Comparison of ENCODE assay signal across 8 mouse cellular contexts in the genomic region with DNA sequence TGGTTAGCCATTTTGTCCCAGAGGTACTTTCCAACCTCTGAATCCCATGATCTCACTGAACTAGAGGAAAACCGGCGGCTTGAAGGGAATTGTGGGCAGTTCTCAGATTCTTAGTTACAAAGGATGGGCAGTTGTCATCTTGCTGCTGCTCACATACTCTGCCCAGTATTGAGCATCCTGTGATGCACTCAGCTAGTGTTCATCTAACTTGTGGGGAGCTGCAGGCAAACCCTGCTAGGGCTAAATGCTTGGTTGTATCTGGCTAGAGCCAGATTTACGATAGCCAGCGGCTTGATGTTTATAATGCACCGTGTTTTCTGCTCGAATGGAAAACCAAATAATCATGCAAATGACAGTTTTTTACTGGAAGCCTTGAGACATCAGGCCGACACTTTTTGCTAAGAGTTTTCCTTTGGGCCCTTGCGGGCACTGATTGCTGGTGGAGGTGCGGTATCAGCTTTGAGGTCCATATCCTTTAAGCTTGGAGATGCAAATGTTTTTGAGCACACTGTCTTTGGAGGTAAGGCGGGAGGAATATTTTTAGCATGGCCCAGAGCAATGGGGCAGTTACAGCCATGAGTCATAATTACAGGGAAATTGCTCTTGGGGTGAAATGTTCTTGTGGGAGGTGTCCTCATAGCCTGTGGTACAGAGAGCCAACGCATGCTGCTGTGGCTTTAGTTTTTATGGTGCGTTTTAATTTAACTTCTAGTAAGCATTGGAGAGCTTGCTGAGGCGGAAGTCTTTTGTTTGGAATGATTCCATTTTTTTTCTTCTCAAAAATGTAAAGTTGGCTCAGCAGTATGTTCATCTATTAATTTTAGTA. TPM values are rescaled to one million over a fixed set of nuclear protein-coding genes. Genes with fewer than 3 reads are reported as not detected.
DNase-seq lines count a peak whose midpoint lies in the region; ATAC-seq and TF ChIP-seq lines count a peak whose summit lies in the region.

No protein-coding gene starts in this region.

- H3K27ac ChIP-seq in heart, embryonic 11.5 days (ENCODE audit: low read depth, low read length) = no peak overlapping the region
- no peak overlapping the region for H3K27ac ChIP-seq in ES-Bruce4 (ENCODE audit: insufficient read depth, low read length)
- H3K27ac ChIP-seq in hindbrain, embryonic 10.5 days = peak overlapping the region; percentile 14
- no peak overlapping the region for H3K27ac ChIP-seq in midbrain, embryonic 13.5 days

- no peaks in the 10 kb centered on the region for H3K9me3 ChIP-seq in heart, embryonic 11.5 days (replicated peaks; ENCODE audit: control insufficient read depth, low read length)
- no peaks in the 10 kb centered on the region for H3K9me3 ChIP-seq in ES-Bruce4 (replicated peaks; ENCODE audit: control insufficient read depth, insufficient read depth, low read length, poor library complexity, severe bottlenecking)
- H3K9me3 ChIP-seq in hindbrain, embryonic 10.5 days = no peaks in the 10 kb centered on the region
- no peaks in the 10 kb centered on the region for H3K9me3 ChIP-seq in midbrain, embryonic 13.5 days

- H3K36me3 ChIP-seq in heart, embryonic 11.5 days (ENCODE audit: control insufficient read depth, insufficient read depth, low read length) = peaks cover 3% of the 10 kb centered on the region; the same call in 1 of the 2 replicates
- H3K36me3 ChIP-seq in ES-Bruce4 (ENCODE audit: control insufficient read depth, insufficient read depth, low read length, poor library complexity, severe bottlenecking) = peaks cover 12% of the 10 kb centered on the region; the same call in 1 of the 2 replicates
- peaks cover 24% of the 10 kb centered on the region for H3K36me3 ChIP-seq in hindbrain, embryonic 10.5 days
- H3K36me3 ChIP-seq in midbrain, embryonic 13.5 days = peaks cover 8% of the 10 kb centered on the region; the same call in 1 of the 2 replicates

- no peak for ATAC-seq in heart, embryonic 11.5 days (replicated peaks; ENCODE audit: insufficient number of reproducible peaks, low FRiP score, low TSS enrichment)
- ATAC-seq in midbrain, embryonic 13.5 days = no peak

- intact Hi-C loops in heart, postnatal 25 days (cut with DNase I) = loop anchor here (2.0 kb wide), 1 partner anchor 16 kb away; no protein-coding TSS in a partner anchor

- no peak for TF ChIP-seq CTCF in ES-Bruce4 (IDR thresholded peaks at IDR 0.05; ENCODE audit: low read depth, low read length)

- peak overlapping the region; percentile 84 for H3K4me2 ChIP-seq in heart, embryonic 11.5 days
- H3K4me2 ChIP-seq in midbrain, embryonic 13.5 days (replicated peaks) = peak overlapping the region; percentile 75

- H3K4me1 ChIP-seq in heart, embryonic 11.5 days (ENCODE audit: control insufficient read depth, insufficient read depth, low read length) = peaks cover 16% of the 10 kb centered on the region
- H3K4me1 ChIP-seq in ES-Bruce4 (ENCODE audit: control insufficient read depth, insufficient read depth, low read length) = no peaks in the 10 kb centered on the region
- H3K4me1 ChIP-seq in hindbrain, embryonic 10.5 days (replicated peaks) = peaks cover 45% of the 10 kb centered on the region
- H3K4me1 ChIP-seq in midbrain, embryonic 13.5 days (replicated peaks) = peaks cover 26% of the 10 kb centered on the region

- no peak overlapping the region; the same call in 1 of the 2 replicates for H3K9ac ChIP-seq in heart, embryonic 11.5 days (ENCODE audit: low read depth, low read length)
- peak overlapping the region; percentile 99; the same call in 1 of the 2 replicates for H3K9ac ChIP-seq in ES-Bruce4 (ENCODE audit: low read depth, poor library complexity, severe bottlenecking)
- peak overlapping the region; percentile 88 for H3K9ac ChIP-seq in midbrain, embryonic 13.5 days (replicated peaks)

- TF ChIP-seq POLR2A in ES-Bruce4 (IDR thresholded peaks at IDR 0.05; ENCODE audit: insufficient read depth, low read length) = no peak

- no peak for DNase-seq in heart, postnatal 25 days (ENCODE audit: low spot score)
- DNase-seq in hindbrain, embryonic 10.5 days (ENCODE audit: low spot score) = no peak
- no peak for DNase-seq in B cell, adult 2 months
- no peak for DNase-seq in left cerebral cortex, adult 18-20 months (ENCODE audit: low spot score in 2 of 2)
- no peak for DNase-seq in urinary bladder, postnatal 25 days (ENCODE audit: low spot score)

- WGBS in heart, embryonic 11.5 days (ENCODE audit: insufficient replicate concordance) = 70% methylated on average over 13 of the region's 13 CpGs
- WGBS in hindbrain, embryonic 10.5 days = 75% methylated on average over 13 of the region's 13 CpGs
- WGBS in midbrain, embryonic 13.5 days = 69% methylated on average over 13 of the region's 13 CpGs

- no peak for TF ChIP-seq EP300 in ES-Bruce4 (IDR thresholded peaks at IDR 0.05; ENCODE audit: insufficient read depth, low read depth, low read length)

- no peaks in the 10 kb centered on the region for H3K27me3 ChIP-seq in heart, embryonic 11.5 days (ENCODE audit: control insufficient read depth, insufficient read depth, low read length)
- no peaks in the 10 kb centered on the region for H3K27me3 ChIP-seq in ES-Bruce4 (ENCODE audit: control insufficient read depth, insufficient read depth, low read length, poor library complexity, severe bottlenecking)
- H3K27me3 ChIP-seq in hindbrain, embryonic 10.5 days (ENCODE audit: insufficient read depth, poor library complexity, severe bottlenecking) = no peaks in the 10 kb centered on the region
- no peaks in the 10 kb centered on the region for H3K27me3 ChIP-seq in midbrain, embryonic 13.5 days

- H3K4me3 ChIP-seq in heart, embryonic 11.5 days (ENCODE audit: low read depth, low read length) = peak overlapping the region; percentile 88
- H3K4me3 ChIP-seq in ES-Bruce4 (ENCODE audit: low read depth, low read length) = peak overlapping the region; percentile 57
- H3K4me3 ChIP-seq in hindbrain, embryonic 10.5 days = peak overlapping the region; percentile 88
- peak overlapping the region; percentile 92 for H3K4me3 ChIP-seq in midbrain, embryonic 13.5 days (replicated peaks)

RNA-seq across cellular contexts. Expression of a gene that starts 1.5 kb away (rescaled TPM):
- 9.9 and 11.5 TPM in 2 replicates for polyA plus RNA-seq in heart, embryonic 11.5 days (2014; fragmentation: Nextera tagmentation; extraction: Ambion mirVana)
- 10 to 100 TPM; 17.8 to 20.7 TPM for total RNA-seq in heart, postnatal 25 days (2021)
- 33.6 and 38.0 TPM in 2 replicates for polyA plus RNA-seq in ES-Bruce4 (2011; ENCODE audit: insufficient read depth, insufficient read length, low read depth, missing spikeins)
- 8.5 and 8.8 TPM in 2 replicates for polyA plus RNA-seq in hindbrain, embryonic 10.5 days (2016; fragmentation: Nextera tagmentation; extraction: Ambion mirVana)
- 5.7 and 7.2 TPM in 2 replicates for polyA plus RNA-seq in midbrain, embryonic 13.5 days (2015; fragmentation: Nextera tagmentation; extraction: Ambion mirVana)
- total RNA-seq in left cerebral cortex, adult 18-20 months (2021) = 10 to 100 TPM; 39.9 to 43.4 TPM

RNA-seq across cellular contexts. Expression of a gene that starts 3.7 kb away (rescaled TPM):
- polyA plus RNA-seq in heart, embryonic 11.5 days (2014; fragmentation: Nextera tagmentation; extraction: Ambion mirVana) = 56.5 and 60.8 TPM in 2 replicates
- 10 to 100 TPM; 19.7 to 21.2 TPM for total RNA-seq in heart, postnatal 25 days (2021)
- polyA plus RNA-seq in ES-Bruce4 (2011; ENCODE audit: insufficient read depth, insufficient read length, low read depth, missing spikeins) = 7.5 and 10.0 TPM in 2 replicates
- polyA plus RNA-seq in hindbrain, embryonic 10.5 days (2016; fragmentation: Nextera tagmentation; extraction: Ambion mirVana) = 14.3 and 19.2 TPM in 2 replicates
- polyA plus RNA-seq in midbrain, embryonic 13.5 days (2015; fragmentation: Nextera tagmentation; extraction: Ambion mirVana) = 13.9 and 15.0 TPM in 2 replicates
- total RNA-seq in left cerebral cortex, adult 18-20 months (2021) = 1 to 10 TPM; 5.0 to 5.8 TPM

RNA-seq across cellular contexts. Expression of a gene that starts 28.3 kb away (rescaled TPM):
- polyA plus RNA-seq in heart, embryonic 11.5 days (2014; fragmentation: Nextera tagmentation; extraction: Ambion mirVana) = 0.19 TPM in 1 of 2 replicates, not detected in the other
- not detected for total RNA-seq in heart, postnatal 25 days (2021)
- polyA plus RNA-seq in ES-Bruce4 (2011; ENCODE audit: insufficient read depth, insufficient read length, low read depth, missing spikeins) = not detected in 2 replicates
- polyA plus RNA-seq in hindbrain, embryonic 10.5 days (2016; fragmentation: Nextera tagmentation; extraction: Ambion mirVana) = 0.62 and 0.82 TPM in 2 replicates
- 0.76 and 1.0 TPM in 2 replicates for polyA plus RNA-seq in midbrain, embryonic 13.5 days (2015; fragmentation: Nextera tagmentation; extraction: Ambion mirVana)
- total RNA-seq in left cerebral cortex, adult 18-20 months (2021) = not detected

RNA-seq across cellular contexts. Expression of a gene that starts 28.8 kb away (rescaled TPM):
- 41.1 and 42.0 TPM in 2 replicates for polyA plus RNA-seq in heart, embryonic 11.5 days (2014; fragmentation: Nextera tagmentation; extraction: Ambion mirVana)
- total RNA-seq in heart, postnatal 25 days (2021) = 10 to 100 TPM; 13.3 to 15.2 TPM
- polyA plus RNA-seq in ES-Bruce4 (2011; ENCODE audit: insufficient read depth, insufficient read length, low read depth, missing spikeins) = 24.4 and 25.6 TPM in 2 replicates
- polyA plus RNA-seq in hindbrain, embryonic 10.5 days (2016; fragmentation: Nextera tagmentation; extraction: Ambion mirVana) = 86.9 and 96.2 TPM in 2 replicates
- polyA plus RNA-seq in midbrain, embryonic 13.5 days (2015; fragmentation: Nextera tagmentation; extraction: Ambion mirVana) = 105 and 107 TPM in 2 replicates
- 10 to 100 TPM; 17.1 to 18.9 TPM for total RNA-seq in left cerebral cortex, adult 18-20 months (2021)
